Mouse (Mus musculus) embryo, embryonic 10.5 days (tissue): Measurements from ENCODE around the gene Ikbip.

Source experiments
- DNase-seq: peaks from one replicate; pipeline ENCODE4 v3.0.0-alpha.2; 2015; ENCODE audit warnings: low spot score

Gene Ikbip

DNA sequence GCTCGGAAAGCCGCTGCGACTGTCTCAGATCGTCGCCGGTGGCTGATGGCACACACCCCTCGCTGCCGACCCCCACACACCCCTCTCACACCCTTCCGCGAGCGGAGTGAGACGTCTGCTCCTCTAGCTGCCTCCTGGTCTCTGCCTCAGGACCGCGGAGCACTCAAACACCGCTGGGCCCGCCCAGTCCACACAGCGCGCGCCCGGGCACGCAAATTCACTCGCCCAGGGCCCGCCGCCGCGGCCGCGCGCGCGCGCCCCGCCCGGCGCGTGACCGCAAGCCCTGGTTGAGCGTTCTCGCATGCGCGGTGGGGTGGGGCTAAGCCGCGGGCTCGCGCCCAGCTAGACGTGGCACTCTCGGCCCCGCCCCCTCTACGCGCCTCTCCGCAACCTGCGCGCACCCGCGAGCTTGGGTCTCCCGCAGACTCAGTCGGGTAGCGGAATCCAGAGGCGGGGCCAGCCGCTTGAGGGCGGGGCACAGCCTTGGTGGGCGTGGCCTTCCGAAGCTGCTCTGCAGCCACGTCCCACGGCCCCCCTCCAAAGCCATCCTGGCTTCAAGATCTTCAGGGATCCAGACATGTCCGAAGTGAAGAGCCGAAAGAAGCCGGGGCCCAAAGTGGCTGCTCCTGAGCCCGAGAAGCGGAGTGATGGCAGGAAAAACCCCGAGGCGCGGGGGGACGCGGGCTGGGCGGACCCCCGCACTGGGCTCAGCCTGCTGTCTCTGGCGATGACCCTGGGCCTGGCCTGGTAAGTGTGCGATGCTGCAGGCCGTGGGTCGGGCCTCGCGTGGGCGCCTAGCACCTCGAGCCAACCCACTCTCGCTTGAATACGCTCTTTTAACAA is at the start of gene Ikbip, which contains the start of gene Apaf1:
Gene Ikbip, plus strand, starts transcription at position 391 of the 843 bp plus-strand sequence.
Gene Apaf1, minus strand, starts transcription at position 221 of the 843 bp plus-strand sequence.
- DNase-seq: peak; percentile 99

DNA sequence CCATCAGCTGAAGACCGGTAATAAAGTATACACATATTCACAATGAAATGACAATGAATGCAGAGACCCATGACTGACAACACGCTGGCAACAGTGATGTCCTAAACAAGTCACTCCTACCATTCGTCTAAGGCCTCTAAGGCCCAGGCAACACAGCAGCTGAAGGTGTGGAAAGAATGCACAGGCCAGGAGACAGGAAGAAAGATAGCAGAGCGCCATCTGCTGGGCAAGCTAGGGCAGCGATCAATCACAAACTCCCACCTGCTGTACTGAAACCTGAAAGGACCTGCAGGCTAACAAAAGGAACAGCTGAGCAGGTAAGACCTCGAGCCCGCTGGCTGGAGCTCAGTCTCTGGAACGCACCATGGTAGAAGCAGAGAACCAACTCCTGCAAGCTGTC is 48.8 kb upstream of the Ikbip start:
- DNase-seq: peak; percentile 77

DNA sequence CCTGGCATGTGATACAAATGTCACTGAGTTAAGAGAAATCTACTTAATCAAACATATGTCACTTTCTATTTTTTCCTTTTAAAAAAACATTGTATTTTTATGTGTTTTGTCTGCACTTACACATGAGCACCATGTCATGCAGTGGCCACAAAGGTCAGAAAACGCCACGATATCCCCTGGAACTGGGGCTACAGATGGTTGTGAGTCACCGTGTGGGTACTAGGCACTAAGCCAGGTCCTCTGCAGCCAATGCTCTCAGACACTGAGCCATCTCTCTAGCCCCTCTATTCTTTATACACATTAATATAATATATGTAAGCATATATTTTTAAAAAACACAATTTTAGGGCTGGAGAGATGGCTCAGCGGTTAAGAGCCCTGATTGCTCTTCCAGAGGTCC is 33.0 kb upstream of the Ikbip start:
- no peak for DNase-seq

DNA sequence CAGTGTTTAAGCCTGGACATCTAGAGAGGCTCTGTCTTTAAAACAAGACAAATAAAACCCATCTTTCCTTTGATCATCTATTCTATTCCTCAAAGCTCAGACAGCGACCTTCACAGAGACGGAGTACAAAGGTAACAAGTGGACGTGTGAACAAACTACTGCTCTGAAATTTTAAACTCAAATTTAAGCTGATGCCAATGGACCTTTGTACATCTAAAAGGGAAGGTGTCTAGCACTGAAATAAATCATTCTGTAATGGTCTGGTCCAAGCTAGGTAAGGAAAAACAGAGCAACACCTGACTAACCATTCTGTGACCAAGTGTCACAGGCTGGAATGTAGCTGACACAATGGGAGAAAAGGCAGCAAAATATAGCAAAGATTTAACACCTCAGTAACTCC is 31.6 kb upstream of the Ikbip start:
- DNase-seq: no peak

DNA sequence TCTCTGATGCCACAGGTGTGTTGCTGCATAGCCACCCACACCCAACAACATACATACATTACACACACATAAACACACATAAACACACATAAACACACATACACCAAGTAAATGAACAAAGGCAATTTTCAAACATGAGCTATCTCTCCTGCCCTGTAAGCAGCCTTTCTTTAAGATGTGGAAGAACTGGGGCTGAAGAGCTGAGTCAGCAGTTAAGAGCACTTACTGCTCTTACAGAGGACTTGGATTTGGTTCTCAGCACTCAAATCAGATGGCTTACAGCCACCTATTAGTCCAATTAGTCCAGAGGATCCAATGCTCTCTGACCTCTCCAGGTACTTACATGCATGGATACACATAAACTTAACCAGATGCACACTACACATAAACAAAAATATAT is 30.0 kb upstream of the Ikbip start:
- DNase-seq: no peak

DNA sequence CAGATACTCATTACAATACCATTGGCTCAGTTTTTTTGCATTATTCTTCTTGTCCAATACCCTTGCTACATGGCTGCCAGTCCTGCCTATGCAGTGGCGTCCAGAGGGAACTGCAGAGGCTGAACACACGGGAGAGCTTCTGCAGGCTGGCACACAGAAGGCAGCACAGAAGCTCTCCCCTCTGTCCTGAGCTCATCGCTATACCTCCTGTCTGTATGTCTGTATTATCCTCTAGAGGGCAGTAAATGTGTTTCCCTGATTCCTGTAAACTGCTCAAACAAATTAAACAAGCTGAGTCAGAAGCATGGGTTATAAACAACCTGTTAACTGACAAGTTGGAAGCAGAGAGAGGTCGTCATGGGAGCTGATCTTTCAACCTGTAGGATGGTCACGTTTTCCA is 22.0 kb upstream of the Ikbip start:
- DNase-seq: peak; percentile 45

DNA sequence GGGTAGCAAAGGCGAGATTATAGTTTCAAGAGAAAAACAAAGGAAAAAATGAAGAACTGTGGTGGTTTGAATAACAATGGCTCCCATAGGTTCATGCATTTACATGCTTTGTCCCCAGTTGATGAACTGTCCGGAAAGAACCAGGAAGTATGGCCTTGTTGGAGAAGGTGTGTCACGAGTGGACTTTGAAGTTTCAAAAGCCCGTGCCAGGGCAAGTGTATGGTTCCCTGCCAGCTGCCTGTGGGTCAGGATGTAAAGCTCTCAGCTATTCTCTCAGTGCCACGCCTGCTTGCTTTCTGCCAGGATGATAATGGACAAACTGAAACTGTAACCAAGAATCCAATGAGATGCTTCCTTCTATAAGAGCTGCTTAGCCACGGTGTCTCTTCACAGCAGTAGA is 20.4 kb upstream of the Ikbip start:
- no peak for DNase-seq

DNA sequence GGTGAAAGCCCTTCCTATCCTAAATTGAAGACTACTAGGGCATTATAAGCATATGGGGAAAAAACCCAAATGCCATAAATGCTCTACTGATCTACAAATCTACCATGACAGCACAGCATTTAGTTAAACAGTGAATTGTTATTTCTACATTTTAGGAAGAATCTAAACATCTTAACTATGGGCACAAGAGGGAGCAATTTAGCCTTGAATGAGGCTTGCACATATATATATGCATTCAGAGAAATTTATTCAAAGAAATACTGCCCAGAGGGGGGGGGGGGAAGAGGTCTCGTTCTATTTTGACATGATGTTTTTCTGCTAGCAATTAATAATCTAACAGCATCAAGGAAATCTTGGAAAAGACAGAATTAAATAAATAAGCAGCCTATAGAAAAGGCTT is 11.0 kb upstream of the Ikbip start:
- peak; percentile 29 for DNase-seq

DNA sequence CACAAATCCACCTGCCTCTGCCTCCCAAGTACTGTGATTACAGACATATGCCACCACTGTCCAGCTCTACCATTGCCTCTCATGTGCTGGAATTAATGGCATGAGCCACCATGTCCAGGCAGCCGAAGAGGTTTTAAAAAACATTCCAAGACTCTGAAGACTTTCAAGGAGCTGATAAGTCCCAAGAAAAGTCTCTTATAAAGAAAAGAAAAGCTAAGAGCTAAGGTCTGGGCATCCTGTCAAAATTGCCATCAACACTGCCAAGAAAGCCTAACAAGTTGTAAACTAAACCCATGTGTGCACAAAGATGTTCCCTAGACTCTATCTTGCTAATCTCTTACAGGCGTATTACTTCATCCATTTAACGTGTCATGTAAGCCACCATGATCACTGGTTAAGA is 9.4 kb upstream of the Ikbip start:
- DNase-seq: no peak

DNA sequence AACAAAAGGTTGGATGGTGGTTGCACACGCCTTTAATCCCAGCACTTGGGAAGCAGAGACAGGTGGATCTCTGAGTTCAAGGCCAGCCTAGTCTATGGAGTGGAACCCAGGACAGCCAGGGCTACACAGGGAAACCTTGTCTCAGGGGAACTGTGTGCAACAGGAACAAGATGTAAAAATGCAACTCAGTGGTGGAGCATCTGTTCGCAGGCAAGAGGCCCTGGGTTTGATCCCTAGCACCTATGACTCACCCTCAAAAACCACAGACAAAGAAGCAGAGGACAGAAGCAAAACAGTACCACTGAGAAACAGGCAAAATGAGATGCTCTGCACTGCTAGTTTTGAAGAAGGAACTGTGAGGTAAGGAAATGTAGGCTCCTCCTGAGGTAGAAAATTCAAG is 6.1 kb upstream of the Ikbip start:
- DNase-seq: no peak

DNA sequence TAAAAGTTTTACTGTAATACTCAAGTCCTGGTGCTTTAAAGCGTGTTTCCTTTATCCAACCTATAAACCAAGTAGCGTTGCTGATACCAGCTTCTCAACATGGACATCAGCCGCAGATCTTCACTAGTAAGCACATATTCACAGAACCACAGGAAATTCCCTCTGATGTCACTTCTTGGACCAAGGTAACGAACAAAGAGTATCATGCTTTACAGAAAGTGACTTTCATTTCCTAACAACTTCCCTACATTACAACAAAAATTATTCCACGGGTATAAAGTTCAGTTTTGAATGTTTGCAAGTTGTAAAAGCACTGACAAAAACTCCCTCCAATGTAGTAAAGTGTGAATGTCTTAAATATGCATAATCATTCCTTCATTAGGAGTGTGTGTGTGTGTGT is 2.2 kb upstream of the Ikbip start:
- no peak for DNase-seq

DNA sequence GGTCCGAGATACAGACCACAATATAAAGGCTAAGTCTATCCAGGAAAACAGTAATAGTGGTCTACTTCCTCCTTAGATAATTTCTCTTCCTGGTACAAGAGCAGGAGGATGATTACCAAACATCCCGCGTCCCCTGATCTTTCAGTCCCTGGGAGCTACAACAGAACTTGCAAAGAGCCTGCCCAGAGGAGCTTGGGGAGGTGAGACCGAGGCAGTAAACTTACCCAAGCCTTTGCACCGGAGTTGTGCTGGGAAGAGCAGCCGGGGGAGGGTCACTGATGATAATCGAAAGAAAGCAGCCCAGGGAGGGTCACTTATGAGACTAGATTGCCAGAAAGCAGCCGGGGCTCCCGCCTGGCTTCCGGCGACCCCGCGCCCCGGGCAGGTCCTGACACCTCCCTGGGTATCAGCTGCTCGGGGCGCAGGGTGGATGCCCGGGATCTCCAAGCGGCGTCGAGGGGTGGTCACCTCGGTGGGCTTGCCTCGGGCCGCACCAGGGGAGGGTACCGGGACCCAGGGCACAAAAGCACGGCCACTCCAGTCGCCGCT is 707 bp upstream of the Ikbip start:
- peak; percentile 65 for DNase-seq

DNA sequence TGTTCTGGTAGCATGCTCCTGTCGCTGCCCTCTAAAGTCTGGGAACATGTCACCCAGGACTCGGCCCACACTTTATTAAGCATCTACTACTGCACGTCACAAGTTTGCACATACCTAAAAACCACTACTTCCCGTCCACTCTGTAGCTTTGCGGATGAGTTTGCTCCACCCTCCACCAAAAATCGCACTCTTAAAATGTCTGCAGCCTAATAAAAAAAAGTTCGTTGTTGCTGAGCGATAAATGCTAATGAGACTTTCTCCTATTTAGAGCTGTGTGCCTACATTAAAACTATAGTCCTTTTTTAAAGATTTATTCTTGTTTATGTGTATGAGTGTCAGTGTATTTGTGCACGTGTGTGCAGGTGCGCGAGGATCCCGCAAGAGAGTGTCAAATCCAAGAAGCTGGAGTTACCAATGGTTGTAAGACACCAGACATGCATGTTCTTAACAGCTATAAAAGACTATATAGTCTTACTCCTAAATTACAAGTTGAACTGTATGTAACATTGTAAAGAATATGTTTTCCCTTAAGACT is 720 bp downstream of the Ikbip start:
- DNase-seq: no peak

DNA sequence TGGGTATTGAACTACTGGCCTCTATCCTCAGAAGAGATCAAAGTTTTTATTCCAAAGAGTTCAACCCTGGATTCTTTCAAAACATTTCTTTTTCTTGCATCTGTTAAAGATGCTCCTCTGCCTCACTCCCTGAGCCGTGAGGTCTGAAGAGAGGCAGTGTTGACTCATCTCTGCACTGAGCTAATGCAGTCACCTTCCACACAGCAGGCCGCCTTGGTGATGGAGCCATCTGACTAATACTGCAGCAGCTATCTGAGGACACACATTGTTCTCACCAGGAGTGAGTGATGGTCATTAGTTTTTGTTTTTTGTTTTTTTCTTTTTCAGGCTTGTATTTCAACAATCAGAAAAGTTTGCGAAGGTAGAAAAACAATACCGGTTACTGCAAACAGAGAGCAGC is 10.1 kb downstream of the Ikbip start:
- DNase-seq: no peak

DNA sequence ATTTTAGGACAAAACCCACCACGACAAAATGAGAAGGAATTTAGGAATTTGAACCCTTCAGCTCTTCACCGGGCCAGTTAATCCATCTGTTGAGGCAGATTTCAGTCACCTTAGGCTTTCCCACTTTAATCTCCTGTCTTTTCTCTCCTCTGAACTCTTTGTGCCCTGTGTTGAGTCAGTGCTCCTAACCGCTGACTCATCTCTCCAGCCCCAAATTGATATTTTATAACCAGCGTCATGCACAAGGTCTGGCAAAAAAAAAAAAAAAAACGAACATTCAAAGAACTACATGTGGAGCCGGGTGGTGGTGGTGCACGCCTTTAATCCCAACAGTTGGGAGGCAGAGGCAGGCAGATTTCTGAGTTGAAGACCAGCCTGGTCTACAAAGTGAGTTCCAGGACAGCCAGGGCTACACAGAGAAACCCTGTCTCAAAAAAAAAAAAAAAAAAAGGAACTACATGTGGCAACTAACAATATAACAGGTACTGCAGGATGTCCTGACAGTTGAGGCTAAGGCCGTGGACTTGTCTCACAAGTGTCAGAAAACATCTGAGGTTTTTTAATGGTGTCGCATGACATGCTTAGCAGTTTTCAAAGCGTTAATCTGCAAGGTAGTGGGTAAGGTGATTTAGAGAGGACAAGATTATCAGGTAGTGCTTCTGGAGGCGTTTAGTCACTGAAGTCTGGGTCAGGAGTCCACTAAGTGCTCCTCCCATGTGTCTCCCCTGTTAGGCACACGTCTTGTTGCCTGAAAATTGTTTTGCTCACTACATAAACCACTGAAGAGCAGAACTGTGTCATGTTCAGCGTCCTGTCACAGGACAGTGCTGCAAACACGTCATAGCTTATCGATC is 11.7 kb downstream of the Ikbip start:
- DNase-seq: no peak

DNA sequence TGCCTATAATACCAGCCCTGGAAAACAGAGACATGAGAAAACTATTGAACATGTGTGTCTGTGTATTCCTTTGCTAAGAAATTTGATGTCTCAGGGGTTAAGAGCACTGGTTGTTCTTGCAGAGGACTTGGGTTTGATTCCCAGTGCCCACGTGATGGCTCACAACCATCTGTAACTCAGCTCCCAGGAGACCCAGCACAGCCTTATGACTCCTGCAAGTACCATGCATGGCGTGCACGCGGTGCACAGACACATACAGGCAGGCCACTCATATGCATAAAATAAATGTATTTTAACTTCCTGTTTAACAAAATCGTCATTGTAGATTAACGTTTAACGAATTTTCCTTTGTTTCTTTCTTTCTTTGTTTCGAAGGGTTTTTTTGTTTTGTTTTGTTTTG is 15.3 kb downstream of the Ikbip start:
- DNase-seq: no peak

DNA sequence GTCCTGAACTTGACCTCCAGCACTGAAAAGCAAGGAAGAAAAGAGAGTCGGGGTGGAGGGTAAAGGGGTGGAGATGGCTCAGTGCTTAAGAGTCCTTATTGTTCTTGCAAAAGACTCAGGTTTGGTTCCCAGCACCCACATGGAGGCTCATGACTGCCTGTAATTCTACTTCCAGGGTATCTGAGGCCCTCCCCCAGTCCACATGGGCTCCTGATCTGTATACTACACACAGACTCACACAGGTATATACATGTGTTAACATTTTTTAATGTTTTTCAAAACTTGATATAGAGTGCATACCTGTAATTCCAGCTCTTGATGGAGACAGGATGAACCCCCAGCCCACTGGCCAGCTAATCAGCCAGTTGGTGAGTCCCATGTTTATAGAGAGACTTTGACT is 17.4 kb downstream of the Ikbip start:
- no peak for DNase-seq

DNA sequence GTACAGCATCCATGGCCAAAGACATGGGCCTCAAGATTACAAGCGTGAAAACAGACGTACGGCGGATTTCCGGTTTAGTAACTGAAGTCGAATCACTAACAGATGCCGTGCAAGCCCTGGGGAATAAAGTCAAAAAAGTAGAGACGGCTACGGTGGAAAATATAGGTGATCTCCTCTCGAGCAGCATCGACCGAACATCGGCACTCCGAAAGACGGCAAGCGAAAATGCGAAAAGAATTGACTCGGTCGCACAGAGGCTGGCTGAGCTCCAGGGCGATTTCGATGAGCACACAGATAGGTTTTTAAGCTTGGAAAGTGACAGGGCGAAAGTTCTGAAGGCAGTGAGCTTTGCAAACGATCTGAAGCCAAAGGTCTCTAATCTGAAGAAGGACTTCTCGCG is 19.2 kb downstream of the Ikbip start:
- DNase-seq: no peak

DNA sequence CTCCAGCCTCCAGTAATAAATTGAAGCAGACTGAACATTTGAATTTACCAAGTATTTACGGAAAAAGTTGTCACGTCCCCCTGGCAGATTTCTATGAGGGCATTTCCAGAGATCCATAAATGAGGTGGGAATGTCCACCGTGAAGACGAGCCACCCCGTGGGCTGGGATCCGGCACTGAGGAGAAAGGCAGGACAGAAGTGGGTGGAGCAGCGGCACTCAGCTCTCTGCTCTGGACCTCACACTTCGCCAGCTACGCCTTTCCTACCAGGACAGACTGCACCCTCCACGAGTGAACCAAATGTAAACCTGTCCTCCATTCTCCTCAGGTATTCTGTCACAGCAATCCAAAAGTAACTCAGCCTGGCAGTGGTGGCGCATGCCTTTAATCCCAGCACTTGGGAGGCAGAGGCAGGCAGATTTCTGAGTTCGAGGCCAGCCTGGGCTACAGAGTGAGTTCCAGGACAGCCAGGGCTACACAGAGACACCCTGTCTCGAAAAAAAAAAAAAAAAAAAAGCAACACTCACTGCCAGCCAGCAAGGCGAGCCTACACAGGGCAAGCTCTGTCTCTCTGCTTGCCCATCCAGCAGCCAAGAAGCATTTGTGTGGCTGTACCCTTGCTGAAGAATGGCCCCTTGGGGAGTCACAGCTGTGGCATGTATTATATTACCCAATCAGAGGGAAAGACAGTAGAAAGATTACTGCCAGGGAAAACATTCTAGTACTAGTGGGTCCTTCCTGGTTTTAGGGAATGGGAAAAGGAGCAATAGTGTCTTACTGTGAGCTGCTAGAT is 20.3 kb downstream of the Ikbip start:
- DNase-seq: no peak

DNA sequence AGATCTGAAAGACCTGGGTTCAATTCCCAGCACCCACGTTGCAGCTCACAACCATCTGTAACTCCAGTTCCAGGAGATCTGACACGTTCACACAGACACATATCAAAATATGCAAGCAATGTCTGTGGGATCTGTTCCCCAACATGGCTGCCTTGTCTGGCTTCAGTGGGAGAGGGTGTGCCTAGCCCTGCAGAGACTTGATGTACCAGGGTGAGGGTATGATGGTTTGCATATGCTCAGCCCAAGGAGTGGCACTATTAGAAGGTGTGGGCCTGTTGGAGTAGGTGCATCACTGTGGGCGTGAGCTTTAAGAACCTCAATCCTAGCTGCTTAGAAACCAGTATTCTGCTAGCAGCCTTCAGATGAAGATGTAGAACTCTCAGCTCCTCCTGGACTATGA is 23.2 kb downstream of the Ikbip start:
- DNase-seq: no peak

DNA sequence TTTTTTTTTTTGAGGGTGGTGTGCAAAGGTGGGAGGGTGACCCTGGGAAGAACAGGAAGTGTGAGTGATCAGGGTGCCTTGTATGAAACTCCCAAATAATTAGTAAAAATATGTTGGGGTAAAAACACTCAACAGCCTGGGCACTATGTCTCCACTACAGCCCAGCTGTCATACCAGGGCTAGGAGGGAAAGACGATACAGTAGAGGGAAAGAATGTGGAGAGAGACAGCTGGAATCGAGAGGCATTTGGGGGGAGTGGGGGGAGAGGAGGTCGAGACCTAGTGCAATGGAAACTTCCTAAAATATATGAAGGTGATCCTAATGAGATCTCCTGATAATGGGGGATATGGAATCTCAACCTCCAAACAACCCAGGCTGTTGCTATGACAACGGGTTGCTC is 27.1 kb downstream of the Ikbip start:
- DNase-seq: no peak

DNA sequence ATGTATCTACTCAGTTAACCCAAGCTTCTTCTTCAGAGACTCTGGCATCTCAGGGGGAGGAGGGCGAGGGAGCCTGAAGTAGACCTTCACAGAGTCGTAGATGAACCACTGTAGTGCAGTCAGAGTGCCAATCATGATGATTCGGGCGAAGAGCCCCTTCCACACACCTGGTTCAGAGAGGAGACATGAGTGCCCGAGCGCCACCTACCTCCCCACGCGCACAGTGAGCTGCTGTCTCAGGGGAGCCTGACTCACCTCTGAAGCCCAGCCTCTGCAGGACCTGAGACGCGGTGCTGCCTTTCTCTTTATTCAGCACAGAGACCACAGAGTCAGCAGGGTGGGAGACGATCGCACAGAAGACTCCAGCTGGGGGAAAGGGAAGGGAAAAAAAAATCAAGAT is 34.2 kb downstream of the Ikbip start:
- no peak for DNase-seq
